Mouse (Mus musculus) limb, embryonic 13.5 days (tissue): ENCODE results near the gene Ssh2. TPM values are rescaled to one million over a fixed set of nuclear protein-coding genes. Genes with fewer than 3 reads are reported as not detected.

Experiments
- polyA plus RNA-seq: library from polyadenylated mRNA; unstranded; fragments of >200 nt; fragmentation: Nextera tagmentation; extraction: Ambion mirVana; gene quantifications from 2 replicates; pipeline ENCODE4 v1.2.1, GENCODE M21; 2015

Ssh2 gene
- polyA plus RNA-seq, 1 experiment from 2014 or later = 8.6 TPM

Other genes with a start within 250 kb of the Ssh2 start
- gene Slc6a4, start 217.7 kb upstream of the Ssh2 start, polyA plus RNA-seq = 0.33 and 0.77 TPM in 2 replicates
- 79.3 and 92.7 TPM in 2 replicates for gene Nsrp1, start 137.9 kb upstream of the Ssh2 start, polyA plus RNA-seq
- 0.18 and 0.25 TPM in 2 replicates for gene Efcab5, start 27.3 kb upstream of the Ssh2 start, polyA plus RNA-seq
- 0.56 and 0.78 TPM in 2 replicates for gene Coro6, start 246.1 kb downstream of the Ssh2 start, polyA plus RNA-seq